Mouse (Mus musculus): ENCODE measurements around the gene Fam222a. TPM values are rescaled to one million over a fixed set of nuclear protein-coding genes. Genes with fewer than 3 reads are reported as not detected.

Fam222a gene
- polyA plus RNA-seq, 1 experiment, result 22.5 TPM

- no peaks in the 10 kb centered on the region; the same call in 1 of the 2 replicates for H3K27me3 ChIP-seq (ENCODE audit: control insufficient read depth, insufficient read depth, low read length)
Measured at GRCm38 (mm10) chr5:114539766-114540165, 28.1 kb upstream of the Fam222a start.

GRCm38 (mm10) chr5:114541656-114542445 lies 26.0 kb upstream of the Fam222a start:
- Histone ChIP-seq H3K4me1 (ENCODE audit: control insufficient read depth, insufficient read depth, low read length) (no peaks in the 10 kb centered on the region; the same call in 1 of the 2 replicates), H3K27ac (ENCODE audit: control insufficient read depth, insufficient read depth, low read depth, low read length) (no peak overlapping the region), H3K36me3 (ENCODE audit: control insufficient read depth, insufficient read depth, low read length) (no peaks in the 10 kb centered on the region), H3K27me3 (ENCODE audit: control insufficient read depth, insufficient read depth, low read length) (no peaks in the 10 kb centered on the region; the same call in 1 of the 2 replicates), H3K4me3 (ENCODE audit: control insufficient read depth, low read depth, low read length) (no peak overlapping the region)
- TF ChIP-seq CTCF (IDR thresholded peaks at IDR 0.05; ENCODE audit: control insufficient read depth, insufficient read depth, insufficient replicate concordance, low read depth, low read length), result no peak
- TF ChIP-seq POLR2A (IDR thresholded peaks at IDR 0.05; ENCODE audit: control insufficient read depth, low read depth, low read length), result no peak

More at GRCm38 (mm10) chr5:114539766-114540165, 28.1 kb upstream of the Fam222a start:
- Histone ChIP-seq H3K4me3 (ENCODE audit: control insufficient read depth, low read depth, low read length) (no peak overlapping the region), H3K27ac (ENCODE audit: control insufficient read depth, insufficient read depth, low read depth, low read length) (no peak overlapping the region), H3K36me3 (ENCODE audit: control insufficient read depth, insufficient read depth, low read length) (no peaks in the 10 kb centered on the region), H3K4me1 (ENCODE audit: control insufficient read depth, insufficient read depth, low read length) (no peaks in the 10 kb centered on the region; the same call in 1 of the 2 replicates)
- TF ChIP-seq POLR2A (IDR thresholded peaks at IDR 0.05; ENCODE audit: control insufficient read depth, low read depth, low read length), result no peak
- TF ChIP-seq CTCF (IDR thresholded peaks at IDR 0.05; ENCODE audit: control insufficient read depth, insufficient read depth, insufficient replicate concordance, low read depth, low read length), result no peak

GRCm38 (mm10) chr5:114543656-114544055 lies 24.2 kb upstream of the Fam222a start:
- no peak for TF ChIP-seq POLR2A (IDR thresholded peaks at IDR 0.05; ENCODE audit: control insufficient read depth, low read depth, low read length)
- TF ChIP-seq CTCF (IDR thresholded peaks at IDR 0.05; ENCODE audit: control insufficient read depth, insufficient read depth, insufficient replicate concordance, low read depth, low read length), result no peak
- Histone ChIP-seq H3K27me3 (ENCODE audit: control insufficient read depth, insufficient read depth, low read length) (no peaks in the 10 kb centered on the region), H3K4me1 (ENCODE audit: control insufficient read depth, insufficient read depth, low read length) (no peaks in the 10 kb centered on the region; the same call in none of the 2 replicates), H3K36me3 (ENCODE audit: control insufficient read depth, insufficient read depth, low read length) (no peaks in the 10 kb centered on the region), H3K27ac (ENCODE audit: control insufficient read depth, insufficient read depth, low read depth, low read length) (no peak overlapping the region), H3K4me3 (ENCODE audit: control insufficient read depth, low read depth, low read length) (no peak overlapping the region)

GRCm38 (mm10) chr5:114544205-114544604 lies 23.6 kb upstream of the Fam222a start:
- Histone ChIP-seq H3K27ac (ENCODE audit: control insufficient read depth, insufficient read depth, low read depth, low read length) (no peak overlapping the region), H3K36me3 (ENCODE audit: control insufficient read depth, insufficient read depth, low read length) (no peaks in the 10 kb centered on the region), H3K27me3 (ENCODE audit: control insufficient read depth, insufficient read depth, low read length) (no peaks in the 10 kb centered on the region), H3K4me3 (ENCODE audit: control insufficient read depth, low read depth, low read length) (no peak overlapping the region), H3K4me1 (ENCODE audit: control insufficient read depth, insufficient read depth, low read length) (no peaks in the 10 kb centered on the region; the same call in none of the 2 replicates)
- TF ChIP-seq POLR2A (IDR thresholded peaks at IDR 0.05; ENCODE audit: control insufficient read depth, low read depth, low read length) (no peak), CTCF (IDR thresholded peaks at IDR 0.05; ENCODE audit: control insufficient read depth, insufficient read depth, insufficient replicate concordance, low read depth, low read length) (no peak)

GRCm38 (mm10) chr5:114545076-114545475 lies 22.7 kb upstream of the Fam222a start:
- TF ChIP-seq CTCF (IDR thresholded peaks at IDR 0.05; ENCODE audit: control insufficient read depth, insufficient read depth, insufficient replicate concordance, low read depth, low read length), result no peak
- no peak for TF ChIP-seq POLR2A (IDR thresholded peaks at IDR 0.05; ENCODE audit: control insufficient read depth, low read depth, low read length)
- H3K27me3 ChIP-seq (ENCODE audit: control insufficient read depth, insufficient read depth, low read length), result no peaks in the 10 kb centered on the region
- no peak overlapping the region for H3K4me3 ChIP-seq (ENCODE audit: control insufficient read depth, low read depth, low read length)
- H3K36me3 ChIP-seq (ENCODE audit: control insufficient read depth, insufficient read depth, low read length), result no peaks in the 10 kb centered on the region
- no peaks in the 10 kb centered on the region; the same call in none of the 2 replicates for H3K4me1 ChIP-seq (ENCODE audit: control insufficient read depth, insufficient read depth, low read length)
- H3K27ac ChIP-seq (ENCODE audit: control insufficient read depth, insufficient read depth, low read depth, low read length), result no peak overlapping the region

- no peak overlapping the region for H3K27ac ChIP-seq (ENCODE audit: control insufficient read depth, insufficient read depth, low read depth, low read length)
- H3K27me3 ChIP-seq (ENCODE audit: control insufficient read depth, insufficient read depth, low read length), result no peaks in the 10 kb centered on the region
- H3K4me3 ChIP-seq (ENCODE audit: control insufficient read depth, low read depth, low read length), result no peak overlapping the region
- TF ChIP-seq POLR2A (IDR thresholded peaks at IDR 0.05; ENCODE audit: control insufficient read depth, low read depth, low read length) (no peak), CTCF (IDR thresholded peaks at IDR 0.05; ENCODE audit: control insufficient read depth, insufficient read depth, insufficient replicate concordance, low read depth, low read length) (no peak)
- H3K4me1 ChIP-seq (ENCODE audit: control insufficient read depth, insufficient read depth, low read length), result no peaks in the 10 kb centered on the region; the same call in none of the 2 replicates
- no peaks in the 10 kb centered on the region for H3K36me3 ChIP-seq (ENCODE audit: control insufficient read depth, insufficient read depth, low read length)
Measured at GRCm38 (mm10) chr5:114548976-114549375, 18.8 kb upstream of the Fam222a start.

- no peaks in the 10 kb centered on the region for H3K36me3 ChIP-seq (ENCODE audit: control insufficient read depth, insufficient read depth, low read length)
- no peaks in the 10 kb centered on the region for H3K27me3 ChIP-seq (ENCODE audit: control insufficient read depth, insufficient read depth, low read length)
- no peak overlapping the region for H3K27ac ChIP-seq (ENCODE audit: control insufficient read depth, insufficient read depth, low read depth, low read length)
- TF ChIP-seq CTCF (IDR thresholded peaks at IDR 0.05; ENCODE audit: control insufficient read depth, insufficient read depth, insufficient replicate concordance, low read depth, low read length) (no peak), POLR2A (IDR thresholded peaks at IDR 0.05; ENCODE audit: control insufficient read depth, low read depth, low read length) (no peak)
- H3K4me3 ChIP-seq (ENCODE audit: control insufficient read depth, low read depth, low read length), result no peak overlapping the region
- H3K4me1 ChIP-seq (ENCODE audit: control insufficient read depth, insufficient read depth, low read length), result no peaks in the 10 kb centered on the region; the same call in none of the 2 replicates
Measured at GRCm38 (mm10) chr5:114549770-114550169, 18.0 kb upstream of the Fam222a start.

All from testis, adult 2 months (tissue).